Mouse (Mus musculus) kidney, postnatal 0 days (tissue): ENCODE data around the gene C330007P06Rik. TPM values are rescaled to one million over a fixed set of nuclear protein-coding genes. Genes with fewer than 3 reads are reported as not detected.
"Not testable (repeated sequence)": the region's sequence is repeated elsewhere in the genome, so short reads cannot be mapped to it uniquely, and the experiment has no call there.

Experiments used
- ATAC-seq: fragments of 200-750 bp; cut with Nextera tagmentation; replicated peaks from 2 replicates; pipeline ENCODE4 v1.8.0; 2017; ENCODE audit warnings: low read depth, moderate number of reproducible peaks, moderate TSS enrichment, moderate library complexity; ENCODE audit not compliant: low FRiP score
- DNase-seq: peaks from one replicate; pipeline ENCODE4 v3.0.0-alpha.2; 2016; ENCODE audit warnings: low spot score
- H3K27ac ChIP-seq: fragments of 300-500 bp; sonication (generic); 2 replicates; pipeline ENCODE4 v1.5.1; 2014; ENCODE audit warnings: mild to moderate bottlenecking
- H3K27me3 ChIP-seq: fragments of 300-500 bp; sonication (generic); 2 replicates; pipeline ENCODE4 v1.6.1; 2014; ENCODE audit warnings: low read length, mixed read lengths; ENCODE audit not compliant: insufficient read depth
- H3K36me3 ChIP-seq: fragments of 300-500 bp; sonication (generic); 2 replicates; pipeline ENCODE4 v1.6.1; 2014; ENCODE audit warnings: low read length, mixed read lengths; ENCODE audit not compliant: insufficient read depth
- H3K4me1 ChIP-seq: fragments of 300-500 bp; sonication (generic); replicated peaks from 2 replicates; pipeline ENCODE4 v1.6.1; 2014; ENCODE audit warnings: antibody characterized with exemption, low read length, mixed read lengths; ENCODE audit not compliant: insufficient read depth
- H3K4me2 ChIP-seq: fragments of 300-500 bp; sonication (generic); 2 replicates; pipeline ENCODE4 v1.6.1; 2014; ENCODE audit warnings: mild to moderate bottlenecking, low read length, moderate library complexity, mixed read lengths
- H3K4me3 ChIP-seq: fragments of 300-500 bp; sonication (generic); replicated peaks from 2 replicates; pipeline ENCODE4 v1.5.1; 2014; ENCODE audit warnings: low read depth, low read length
- H3K9ac ChIP-seq: fragments of 300-500 bp; sonication (generic); 2 replicates; pipeline ENCODE4 v1.6.1; 2014; ENCODE audit warnings: low read depth, low read length
- H3K9me3 ChIP-seq: fragments of 300-500 bp; sonication (generic); replicated peaks from 2 replicates; pipeline ENCODE4 v1.6.1; 2016; ENCODE audit warnings: low read length, inconsistent platforms, mixed read lengths
- CTCF ChIP-seq: IDR thresholded peaks from 2 replicates; pipeline ENCODE4 v1.5.1; 2016; ENCODE audit warnings: antibody characterized with exemption, low read depth, mild to moderate bottlenecking, moderate library complexity
- WGBS: fragments of 180-500 bp; shearing (Covaris S2); extraction: QIAGEN DNeasy Blood & Tissue Kit; methylation state at CpG from one replicate; pipeline ENCODE4 v1.1.7; 2014; 5-methylcytosine and 5-hydroxymethylcytosine counted together
- polyA plus RNA-seq: library from polyadenylated mRNA; unstranded; fragments of >200 nt; fragmentation: Nextera tagmentation; extraction: Ambion mirVana; gene quantifications from 2 replicates; pipeline ENCODE4 v1.2.1, GENCODE M21; 2015

C330007P06Rik gene
- polyA plus RNA-seq, 1 experiment from 2014 or later, result 22.5 TPM

- WGBS, result 24% methylated on average over 36 of the region's 47 CpGs
- DNase-seq (peak; percentile 9), ATAC-seq (peak; percentile 59)
- Histone ChIP-seq H3K4me3 (peak within 1 kb of the TSS; percentile 45), H3K27ac (peak within 1 kb of the TSS; percentile 64; the same call in 1 of the 2 replicates), H3K27me3 (no peaks in the 10 kb centered on the region), H3K9ac (peak within 1 kb of the TSS; percentile 60), H3K4me1 (no peaks in the 10 kb centered on the region), H3K4me2 (peak within 1 kb of the TSS; percentile 74), H3K9me3 (no peaks in the 10 kb centered on the region), H3K36me3 (no peaks in the 10 kb centered on the region)
- no peak for TF ChIP-seq CTCF
These were observed 28.6 kb upstream of the C330007P06Rik start, which contains the start of gene Nkrf for GRCm38 (mm10) chrX:36902321-36903114. Gene Nkrf, minus strand, starts transcription at chrX:36902899.

GRCm38 (mm10) chrX:36901655-36902054 lies 27.7 kb upstream of the C330007P06Rik start:
- ATAC-seq, result no peak
- H3K9me3 ChIP-seq, result no peaks in the 10 kb centered on the region
- 0 out of 2 replicates have a peak overlapping the region, but pooled peaks have one; percentile 60 for H3K9ac ChIP-seq
- no peak for DNase-seq
- no peaks in the 10 kb centered on the region for H3K36me3 ChIP-seq
- H3K4me2 ChIP-seq, result peak overlapping the region; percentile 74
- WGBS, result 61% methylated on average over 3 of the region's 3 CpGs
- no peaks in the 10 kb centered on the region for H3K4me1 ChIP-seq
- no peak overlapping the region for H3K4me3 ChIP-seq
- H3K27me3 ChIP-seq, result no peaks in the 10 kb centered on the region
- no peak for TF ChIP-seq CTCF
- H3K27ac ChIP-seq, result no peak overlapping the region

- not testable (repeated sequence) for H3K9ac ChIP-seq, H3K4me2 ChIP-seq, H3K27ac ChIP-seq, H3K4me3 ChIP-seq, H3K27me3 ChIP-seq, H3K4me1 ChIP-seq, H3K36me3 ChIP-seq, H3K9me3 ChIP-seq, ATAC-seq
- WGBS, result 38% methylated on average over 1 of the region's 1 CpGs
- DNase-seq, result peak; percentile 15
- peak; percentile 56 for TF ChIP-seq CTCF
These were observed 25.0 kb upstream of the C330007P06Rik start for GRCm38 (mm10) chrX:36898931-36899330.

- Histone ChIP-seq H3K4me1 (no peaks in the 10 kb centered on the region), H3K4me2 (no peak overlapping the region), H3K9ac (no peak overlapping the region), H3K4me3 (no peak overlapping the region), H3K9me3 (no peaks in the 10 kb centered on the region), H3K27me3 (no peaks in the 10 kb centered on the region), H3K36me3 (0 out of 2 replicates have a peak, but pooled peaks cover 3% of the 10 kb centered on the region), H3K27ac (no peak overlapping the region)
- peak; percentile 44; the same call in 1 of the 2 replicates for TF ChIP-seq CTCF
- no peak for DNase-seq
- ATAC-seq, result no peak
- WGBS, result 68% methylated on average over 1 of the region's 1 CpGs
These were observed 10.8 kb upstream of the C330007P06Rik start for GRCm38 (mm10) chrX:36884719-36885118.

GRCm38 (mm10) chrX:36874704-36875128 lies 805 bp upstream of the C330007P06Rik start:
- 14% methylated on average over 28 of the region's 36 CpGs for WGBS
- Histone ChIP-seq H3K4me3 (peak overlapping the region; percentile 75), H3K27ac (peak overlapping the region; percentile 77), H3K9ac (peak overlapping the region; percentile 79), H3K27me3 (no peaks in the 10 kb centered on the region), H3K4me1 (no peaks in the 10 kb centered on the region), H3K4me2 (peak overlapping the region; percentile 59), H3K36me3 (no peaks in the 10 kb centered on the region), H3K9me3 (no peaks in the 10 kb centered on the region)
- DNase-seq (peak; percentile 12), ATAC-seq (peak; percentile 36; the same call in 1 of the 2 replicates)
- TF ChIP-seq CTCF, result no peak

- 13% methylated on average over 54 of the region's 57 CpGs for WGBS
- ATAC-seq, result peak; percentile 99
- no peak for TF ChIP-seq CTCF
These were observed 326 bp upstream of the C330007P06Rik start for GRCm38 (mm10) chrX:36874178-36874696.

More at GRCm38 (mm10) chrX:36874178-36874696, 326 bp upstream of the C330007P06Rik start:
- DNase-seq, result peak; percentile 86
- peak overlapping the region; percentile 75 for H3K4me3 ChIP-seq
- peak overlapping the region; percentile 59 for H3K4me2 ChIP-seq
- no peaks in the 10 kb centered on the region for H3K4me1 ChIP-seq
- H3K36me3 ChIP-seq, result no peaks in the 10 kb centered on the region
- no peaks in the 10 kb centered on the region for H3K9me3 ChIP-seq
- peak overlapping the region; percentile 77 for H3K27ac ChIP-seq
- peak overlapping the region; percentile 79 for H3K9ac ChIP-seq
- H3K27me3 ChIP-seq, result no peaks in the 10 kb centered on the region
